Mouse (Mus musculus): ENCODE data around the gene Prickle4.

DNA sequence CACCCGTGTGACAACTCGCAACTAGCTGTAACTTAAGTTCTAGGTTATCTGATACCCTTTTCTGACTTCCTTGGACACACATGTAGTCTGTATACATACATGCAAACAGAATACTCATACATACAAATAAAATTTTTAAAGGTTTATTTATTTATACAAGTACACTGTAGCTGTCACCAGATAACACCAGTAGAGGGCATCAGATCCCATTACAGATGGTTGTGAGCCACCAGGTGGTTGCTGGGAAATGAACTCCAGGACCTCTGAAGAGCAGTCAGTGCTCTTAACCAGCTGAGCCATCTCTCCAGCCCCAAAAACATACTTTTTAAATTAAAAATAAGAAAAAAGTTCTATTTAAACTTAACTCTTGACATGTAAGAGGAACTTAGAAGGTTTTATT, 51.5 kb downstream of the Prickle4 start:
- TF ChIP-seq TAL1 (conservative IDR thresholded peaks at IDR 0.05; ENCODE audit: low read depth, low read length) (no peak), POLR2AphosphoS5 (IDR thresholded peaks at IDR 0.05; ENCODE audit: insufficient replicate concordance, low read depth, low read length) (no peak)

All from G1E (cell line).